Mouse (Mus musculus): ENCODE measurements around the gene Ifna11.
A peak's percentile ranks its signal among the peaks of the same experiment; 100 is the strongest.
"Not testable (repeated sequence)": the region's sequence is repeated elsewhere in the genome, so short reads cannot be mapped to it uniquely, and the experiment has no call there.

Gene Ifna11

GRCm38 (mm10) chr4:88819659-88820058 lies at the start of gene Ifna11:
Gene Ifna11 (plus strand): TSS chr4:88819959.
- DNase-seq (ENCODE audit: low spot score in 2 of 2), result no peak

GRCm38 (mm10) chr4:88773534-88773933 lies 46.2 kb upstream of the Ifna11 start, which contains the start of gene Gm13290:
Gene Gm13290 (plus strand): TSS chr4:88773834.
- DNase-seq (ENCODE audit: low spot score in 2 of 2), result not testable (repeated sequence)

GRCm38 (mm10) chr4:88776622-88777021 lies 43.1 kb upstream of the Ifna11 start, which contains the start of gene Gm13289:
Gene Gm13289 (plus strand): TSS chr4:88776922.
- not testable (repeated sequence) for DNase-seq (ENCODE audit: low spot score in 2 of 2)

GRCm38 (mm10) chr4:88779550-88779949 lies 40.2 kb upstream of the Ifna11 start, which contains the start of gene Gm13272:
Gene Gm13272 (plus strand): TSS chr4:88779850.
- not testable (repeated sequence) for DNase-seq (ENCODE audit: low spot score in 2 of 2)

GRCm38 (mm10) chr4:88780320-88780719 lies 39.4 kb upstream of the Ifna11 start:
- DNase-seq (ENCODE audit: low spot score in 2 of 2), result not testable (repeated sequence)

GRCm38 (mm10) chr4:88781831-88782230 lies 37.9 kb upstream of the Ifna11 start, which contains the start of gene Ifnz:
Gene Ifnz (plus strand): TSS chr4:88782131.
- not testable (repeated sequence) for DNase-seq (ENCODE audit: low spot score in 2 of 2)

GRCm38 (mm10) chr4:88782335-88782734 lies 37.4 kb upstream of the Ifna11 start:
- DNase-seq (ENCODE audit: low spot score in 2 of 2), result peak in 1 of 2 experiments; percentile 20

GRCm38 (mm10) chr4:88785409-88785808 lies 34.4 kb upstream of the Ifna11 start, which contains the start of gene Gm13276:
Gene Gm13276 (plus strand): TSS chr4:88785709.
- DNase-seq (ENCODE audit: low spot score in 2 of 2), result not testable (repeated sequence)

GRCm38 (mm10) chr4:88788402-88788801 lies 31.4 kb upstream of the Ifna11 start, which contains the start of gene Gm13277:
Gene Gm13277 (plus strand): TSS chr4:88788632.
- DNase-seq (ENCODE audit: low spot score in 2 of 2), result peak; percentile 59 to 60

GRCm38 (mm10) chr4:88791250-88791649 lies 28.5 kb upstream of the Ifna11 start, which contains the start of gene Gm13278:
Gene Gm13278 (plus strand): TSS chr4:88791550.
- DNase-seq (ENCODE audit: low spot score in 2 of 2), result not testable (repeated sequence)

GRCm38 (mm10) chr4:88793936-88794675 lies 25.7 kb upstream of the Ifna11 start, which contains the start of gene Gm13275:
Gene Gm13275 (plus strand): TSS chr4:88794487.
- peak; percentile 75 to 79 for DNase-seq (ENCODE audit: low spot score in 2 of 2)

GRCm38 (mm10) chr4:88797097-88797496 lies 22.7 kb upstream of the Ifna11 start, which contains the start of gene Gm13279:
Gene Gm13279 (plus strand): TSS chr4:88797397.
- DNase-seq (ENCODE audit: low spot score in 2 of 2), result not testable (repeated sequence)

GRCm38 (mm10) chr4:88799365-88799764 lies 20.4 kb upstream of the Ifna11 start, which contains the start of gene Gm13285:
Gene Gm13285 (plus strand): TSS chr4:88799665.
- DNase-seq (ENCODE audit: low spot score in 2 of 2), result not testable (repeated sequence)

GRCm38 (mm10) chr4:88802954-88803353 lies 16.8 kb upstream of the Ifna11 start, which contains the start of gene Gm13287:
Gene Gm13287 (plus strand): TSS chr4:88803254.
- not testable (repeated sequence) for DNase-seq (ENCODE audit: low spot score in 2 of 2)

GRCm38 (mm10) chr4:88805231-88805630 lies 14.5 kb upstream of the Ifna11 start, which contains the start of gene Gm13288:
Gene Gm13288 (plus strand): TSS chr4:88805531.
- DNase-seq (ENCODE audit: low spot score in 2 of 2), result not testable (repeated sequence)

GRCm38 (mm10) chr4:88805761-88806160 lies 14.0 kb upstream of the Ifna11 start:
- DNase-seq (ENCODE audit: low spot score in 2 of 2), result peak in 1 of 2 experiments; percentile 28

- no peak for DNase-seq (ENCODE audit: low spot score in 2 of 2)
Measured at GRCm38 (mm10) chr4:88815928-88816327, 3.8 kb upstream of the Ifna11 start, which contains the start of gene Ifna7. Gene Ifna7 (plus strand): TSS chr4:88816228.

GRCm38 (mm10) chr4:88822995-88823394 lies 3.2 kb downstream of the Ifna11 start:
- DNase-seq (ENCODE audit: low spot score in 2 of 2), result no peak

- DNase-seq (ENCODE audit: low spot score in 2 of 2), result not testable (repeated sequence)
Measured at GRCm38 (mm10) chr4:88827116-88827515, 7.4 kb downstream of the Ifna11 start, which contains the start of gene Ifna6. Gene Ifna6 (plus strand): TSS chr4:88827416.

GRCm38 (mm10) chr4:88830523-88830922 lies 10.8 kb downstream of the Ifna11 start:
- no peak for DNase-seq (ENCODE audit: low spot score in 2 of 2)

- DNase-seq (ENCODE audit: low spot score in 2 of 2), result not testable (repeated sequence)
Measured at GRCm38 (mm10) chr4:88835225-88835624, 15.5 kb downstream of the Ifna11 start, which contains the start of gene Ifna5. Gene Ifna5 (plus strand): TSS chr4:88835525.

- no peak for DNase-seq (ENCODE audit: low spot score in 2 of 2)
Measured at GRCm38 (mm10) chr4:88838828-88839227, 19.1 kb downstream of the Ifna11 start.
